In genomic region chr12:98713621-98714103, GRCm38 (mm10) we compare ENCODE assay signal across 13 mouse cellular contexts. TPM values are rescaled to one million over a fixed set of nuclear protein-coding genes. Genes with fewer than 3 reads are reported as not detected.
DNase-seq lines count a peak whose midpoint lies in the region; ATAC-seq and TF ChIP-seq lines count a peak whose summit lies in the region.
"Had no signal": no experiment of that assay in that cellular context is flagged by ENCODE, and none has a peak within 500 bp of the region (broad histone marks: within the 10 kb centered on the region; RNA-seq: fewer than 3 reads in every experiment).

No protein-coding gene starts in this region.

- 52% methylated on average over 7 of the region's 7 CpGs for WGBS in kidney, postnatal 0 days
- 35% methylated on average over 7 of the region's 7 CpGs for WGBS in embryonic facial prominence, embryonic 10.5 days
- 14% methylated on average over 7 of the region's 7 CpGs for WGBS in lung, embryonic 14.5 days
- WGBS in stomach, embryonic 16.5 days = 20% methylated on average over 7 of the region's 7 CpGs

- H3K9me3 ChIP-seq in kidney, postnatal 0 days (replicated peaks; ENCODE audit: low read length) = no peaks in the 10 kb centered on the region
- no peaks in the 10 kb centered on the region for H3K9me3 ChIP-seq in embryonic facial prominence, embryonic 10.5 days
- H3K9me3 ChIP-seq in lung, embryonic 14.5 days (ENCODE audit: low read depth, low read length) = no peaks in the 10 kb centered on the region
- H3K9me3 ChIP-seq in stomach, embryonic 16.5 days (replicated peaks; ENCODE audit: control insufficient read depth, low read length) = no peaks in the 10 kb centered on the region
- H3K9me3 ChIP-seq: limb, embryonic 15.5 days; neural tube, embryonic 15.5 days had no signal

- H3K9ac ChIP-seq in kidney, postnatal 0 days (ENCODE audit: low read depth, low read length) = no peak overlapping the region
- no peak overlapping the region for H3K9ac ChIP-seq in lung, embryonic 14.5 days
- no peak overlapping the region for H3K9ac ChIP-seq in stomach, embryonic 16.5 days (ENCODE audit: low read length)
- H3K9ac ChIP-seq: limb, embryonic 15.5 days; neural tube, embryonic 15.5 days had no signal

- H3K27ac ChIP-seq in kidney, postnatal 0 days = no peak overlapping the region; the same call in 1 of the 2 replicates
- H3K27ac ChIP-seq in embryonic facial prominence, embryonic 10.5 days (replicated peaks) = 0 out of 2 replicates have a peak overlapping the region, but pooled peaks have one; percentile 30
- peak overlapping the region; percentile 73; the same call in 1 of the 2 replicates for H3K27ac ChIP-seq in lung, embryonic 14.5 days (ENCODE audit: low read depth)
- H3K27ac ChIP-seq in stomach, embryonic 16.5 days (ENCODE audit: low read length) = peak overlapping the region; percentile 33; the same call in 1 of the 2 replicates
- H3K27ac ChIP-seq: limb, embryonic 15.5 days; neural tube, embryonic 15.5 days had no signal

- no peak for ATAC-seq in kidney, postnatal 0 days (replicated peaks; ENCODE audit: low FRiP score, low read depth)
- peak; percentile 91 for ATAC-seq in lung, embryonic 14.5 days (ENCODE audit: insufficient read depth)
- peak; percentile 84; the same call in 1 of the 2 replicates for ATAC-seq in stomach, embryonic 16.5 days (ENCODE audit: insufficient read depth, low FRiP score)

- peaks cover 5% of the 10 kb centered on the region; the same call in 1 of the 2 replicates for H3K4me1 ChIP-seq in kidney, postnatal 0 days (replicated peaks; ENCODE audit: insufficient read depth, low read length)
- peaks cover 29% of the 10 kb centered on the region for H3K4me1 ChIP-seq in embryonic facial prominence, embryonic 10.5 days
- H3K4me1 ChIP-seq in lung, embryonic 14.5 days (ENCODE audit: insufficient read depth) = peaks cover 7% of the 10 kb centered on the region; the same call in 1 of the 2 replicates
- peaks cover 17% of the 10 kb centered on the region for H3K4me1 ChIP-seq in stomach, embryonic 16.5 days (ENCODE audit: control insufficient read depth, insufficient read depth, low read length)
- H3K4me1 ChIP-seq: neural tube, embryonic 15.5 days had no signal

- no peak for TF ChIP-seq CTCF in kidney, postnatal 0 days (IDR thresholded peaks at IDR 0.05; ENCODE audit: low read depth)
- TF ChIP-seq CTCF in lung, embryonic 14.5 days (IDR thresholded peaks at IDR 0.05; ENCODE audit: low read depth) = no peak

- 0 out of 2 replicates have a peak, but pooled peaks cover under 1% of the 10 kb centered on the region for H3K36me3 ChIP-seq in kidney, postnatal 0 days (ENCODE audit: insufficient read depth, low read length)
- H3K36me3 ChIP-seq in embryonic facial prominence, embryonic 10.5 days (replicated peaks) = no peaks in the 10 kb centered on the region
- H3K36me3 ChIP-seq in lung, embryonic 14.5 days (ENCODE audit: insufficient read depth) = peaks cover 6% of the 10 kb centered on the region; the same call in 1 of the 2 replicates
- no peaks in the 10 kb centered on the region for H3K36me3 ChIP-seq in stomach, embryonic 16.5 days (ENCODE audit: control insufficient read depth, insufficient read depth, low read length)
- H3K36me3 ChIP-seq: limb, embryonic 15.5 days; neural tube, embryonic 15.5 days had no signal

- no peak overlapping the region for H3K4me3 ChIP-seq in kidney, postnatal 0 days (replicated peaks; ENCODE audit: low read depth, low read length)
- no peak overlapping the region for H3K4me3 ChIP-seq in embryonic facial prominence, embryonic 10.5 days
- no peak overlapping the region for H3K4me3 ChIP-seq in lung, embryonic 14.5 days (ENCODE audit: low read depth, low read length)
- no peak overlapping the region for H3K4me3 ChIP-seq in stomach, embryonic 16.5 days (replicated peaks; ENCODE audit: low read length)
- H3K4me3 ChIP-seq: limb, embryonic 15.5 days; neural tube, embryonic 15.5 days had no signal

- no peak overlapping the region for H3K4me2 ChIP-seq in kidney, postnatal 0 days (ENCODE audit: low read length)
- peak overlapping the region; percentile 6 for H3K4me2 ChIP-seq in lung, embryonic 14.5 days
- peak overlapping the region; percentile 24; the same call in 1 of the 2 replicates for H3K4me2 ChIP-seq in stomach, embryonic 16.5 days (ENCODE audit: low read depth, low read length)
- H3K4me2 ChIP-seq: limb, embryonic 15.5 days; neural tube, embryonic 15.5 days had no signal

- no peaks in the 10 kb centered on the region for H3K27me3 ChIP-seq in kidney, postnatal 0 days (ENCODE audit: insufficient read depth, low read length)
- H3K27me3 ChIP-seq in embryonic facial prominence, embryonic 10.5 days (replicated peaks; ENCODE audit: low read depth, poor library complexity, severe bottlenecking) = no peaks in the 10 kb centered on the region
- H3K27me3 ChIP-seq in lung, embryonic 14.5 days (ENCODE audit: insufficient read depth, low read length) = no peaks in the 10 kb centered on the region
- no peaks in the 10 kb centered on the region for H3K27me3 ChIP-seq in stomach, embryonic 16.5 days (ENCODE audit: control insufficient read depth, insufficient read depth, low read length)
- H3K27me3 ChIP-seq: limb, embryonic 15.5 days; neural tube, embryonic 15.5 days had no signal

- peak; percentile 24 for DNase-seq in kidney, postnatal 0 days (ENCODE audit: low spot score)
- no peak for DNase-seq in kidney, adult 11 months
- DNase-seq in embryonic facial prominence, embryonic 10.5 days (ENCODE audit: low spot score) = peak; percentile 22
- peak; percentile 72 for DNase-seq in lung, embryonic 14.5 days
- no peak for DNase-seq in c-Kit-positive CD71-positive TER-119-positive erythroid progenitor cells, embryonic 14.5 days (ENCODE audit: low spot score)
- no peak for DNase-seq in cerebellum, adult 8-10 months
- DNase-seq in B cell, adult 2 months = no peak
- DNase-seq: kidney, adult 8-10 months; layer of hippocampus, postnatal 36 days; right cerebral cortex, postnatal 14 days had no signal

RNA-seq across cellular contexts. Expression of gene Ptpn21, which starts 23.5 kb away (rescaled TPM):
- 6.4 and 7.2 TPM in 2 replicates for polyA plus RNA-seq in kidney, postnatal 0 days (2015; fragmentation: Nextera tagmentation; extraction: Ambion mirVana)
- polyA plus RNA-seq in embryonic facial prominence, embryonic 10.5 days (2016; fragmentation: Nextera tagmentation; extraction: Ambion mirVana) = 5.0 and 5.1 TPM in 2 replicates
- 13.4 and 14.5 TPM in 2 replicates for polyA plus RNA-seq in lung, embryonic 14.5 days (2014; fragmentation: Nextera tagmentation; extraction: Ambion mirVana)
- 7.6 and 9.0 TPM in 2 replicates for polyA plus RNA-seq in stomach, embryonic 16.5 days (2015; fragmentation: Nextera tagmentation; extraction: Ambion mirVana)

RNA-seq across cellular contexts. Expression of gene Zc3h14, which starts 33.1 kb away (rescaled TPM):
- 105 and 107 TPM in 2 replicates for polyA plus RNA-seq in kidney, postnatal 0 days (2015; fragmentation: Nextera tagmentation; extraction: Ambion mirVana)
- 130 and 131 TPM in 2 replicates for polyA plus RNA-seq in embryonic facial prominence, embryonic 10.5 days (2016; fragmentation: Nextera tagmentation; extraction: Ambion mirVana)
- polyA plus RNA-seq in lung, embryonic 14.5 days (2014; fragmentation: Nextera tagmentation; extraction: Ambion mirVana) = 154 and 155 TPM in 2 replicates
- 89.8 and 97.5 TPM in 2 replicates for polyA plus RNA-seq in stomach, embryonic 16.5 days (2015; fragmentation: Nextera tagmentation; extraction: Ambion mirVana)

Comparison
In these comparisons a context has a peak if more than half of its experiments do, and no peak if none do; other contexts are left out.
1. DNase-seq: peak in kidney, postnatal 0 days (single experiment), embryonic facial prominence, embryonic 10.5 days (single experiment) and lung, embryonic 14.5 days (single experiment); none in kidney, adult 11 months (single experiment), c-Kit-positive CD71-positive TER-119-positive erythroid progenitor cells, embryonic 14.5 days (single experiment), cerebellum, adult 8-10 months (single experiment) and B cell, adult 2 months (0 of 2).